Mouse (Mus musculus): ENCODE results near the gene Exoc6b. TPM values are rescaled to one million over a fixed set of nuclear protein-coding genes. Genes with fewer than 3 reads are reported as not detected.
"Not testable (repeated sequence)": the region's sequence is repeated elsewhere in the genome, so short reads cannot be mapped to it uniquely, and the experiment has no call there.

Exoc6b gene
- polyA plus RNA-seq, 1 experiment, result 41.9 TPM

DNA sequence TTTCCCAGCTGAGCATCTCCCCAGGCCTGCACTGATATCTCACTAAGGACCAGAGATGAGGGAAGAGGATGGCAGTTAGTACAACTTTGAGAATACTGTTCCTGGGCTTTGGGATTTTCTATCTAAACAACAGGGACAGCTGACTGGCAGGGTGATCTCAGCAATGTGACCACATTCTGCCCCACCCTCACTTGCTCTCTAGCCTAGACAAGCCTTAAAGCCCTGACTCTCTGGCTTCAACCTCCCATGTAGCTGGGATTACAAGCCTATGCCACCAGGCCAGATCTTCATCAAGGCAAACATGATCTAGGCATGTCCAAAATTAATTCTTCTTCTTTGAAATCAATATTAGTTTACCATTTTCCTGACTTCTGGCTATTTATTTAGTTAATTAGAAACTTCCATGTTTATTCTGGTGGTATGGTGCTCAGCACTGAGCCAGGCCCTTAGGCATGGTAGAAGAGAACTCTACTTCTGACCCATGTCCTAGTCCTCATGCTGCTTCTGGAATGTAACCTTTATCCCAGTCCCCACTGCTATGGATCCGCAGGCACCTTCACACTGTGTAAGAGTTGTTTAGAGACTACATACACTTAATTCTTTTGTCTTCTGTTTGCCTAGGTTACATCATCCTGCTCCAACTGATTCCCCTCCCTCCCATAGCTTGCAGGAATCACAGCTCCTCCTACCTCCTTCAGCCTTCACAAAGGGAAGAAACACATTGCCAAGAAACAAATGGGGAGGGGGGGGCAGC lies 468.0 kb downstream of the Exoc6b start:
- no peak for TF ChIP-seq POLR2A (IDR thresholded peaks at IDR 0.05; ENCODE audit: insufficient read depth, low read length)
- TF ChIP-seq EP300 (IDR thresholded peaks at IDR 0.05; ENCODE audit: insufficient read depth, low read depth, low read length), result no peak
- TF ChIP-seq CTCF (IDR thresholded peaks at IDR 0.05; ENCODE audit: low read depth, low read length), result no peak
- Histone ChIP-seq H3K27ac (ENCODE audit: insufficient read depth, low read length) (no peak overlapping the region), H3K9ac (ENCODE audit: low read depth, poor library complexity, severe bottlenecking) (no peak overlapping the region), H3K27me3 (ENCODE audit: control insufficient read depth, insufficient read depth, low read length, poor library complexity, severe bottlenecking) (no peaks in the 10 kb centered on the region), H3K9me3 (replicated peaks; ENCODE audit: control insufficient read depth, insufficient read depth, low read length, poor library complexity, severe bottlenecking) (no peaks in the 10 kb centered on the region), H3K4me1 (ENCODE audit: control insufficient read depth, insufficient read depth, low read length) (peaks cover 2% of the 10 kb centered on the region), H3K4me3 (ENCODE audit: low read depth, low read length) (no peak overlapping the region), H3K36me3 (ENCODE audit: control insufficient read depth, insufficient read depth, low read length, poor library complexity, severe bottlenecking) (no peaks in the 10 kb centered on the region)

DNA sequence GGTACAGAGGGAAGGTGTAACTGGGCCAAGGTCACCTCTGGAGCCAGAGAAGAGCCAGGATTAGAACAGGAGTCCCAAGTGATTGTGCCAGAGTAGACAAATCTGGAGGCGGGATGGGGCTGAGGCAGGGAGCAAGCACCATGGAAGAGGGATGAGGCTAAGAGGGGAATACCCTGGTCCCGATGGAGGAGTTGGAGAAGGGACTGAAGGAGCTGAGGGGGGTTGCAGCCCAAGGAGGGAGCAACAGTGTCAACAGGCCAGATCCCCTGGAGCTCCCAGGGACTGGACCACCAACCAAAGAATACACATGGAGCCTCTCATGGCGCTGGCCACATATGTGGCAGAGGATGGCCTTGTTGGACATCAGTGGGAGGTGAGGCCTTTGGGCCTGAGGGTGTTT lies 470.0 kb downstream of the Exoc6b start:
- not testable (repeated sequence) for H3K9me3 ChIP-seq (replicated peaks; ENCODE audit: control insufficient read depth, insufficient read depth, low read length, poor library complexity, severe bottlenecking); H3K4me1 ChIP-seq (ENCODE audit: control insufficient read depth, insufficient read depth, low read length); H3K36me3 ChIP-seq (ENCODE audit: control insufficient read depth, insufficient read depth, low read length, poor library complexity, severe bottlenecking); H3K27me3 ChIP-seq (ENCODE audit: control insufficient read depth, insufficient read depth, low read length, poor library complexity, severe bottlenecking); H3K27ac ChIP-seq (ENCODE audit: insufficient read depth, low read length); H3K4me3 ChIP-seq (ENCODE audit: low read depth, low read length); H3K9ac ChIP-seq (ENCODE audit: low read depth, poor library complexity, severe bottlenecking)

DNA sequence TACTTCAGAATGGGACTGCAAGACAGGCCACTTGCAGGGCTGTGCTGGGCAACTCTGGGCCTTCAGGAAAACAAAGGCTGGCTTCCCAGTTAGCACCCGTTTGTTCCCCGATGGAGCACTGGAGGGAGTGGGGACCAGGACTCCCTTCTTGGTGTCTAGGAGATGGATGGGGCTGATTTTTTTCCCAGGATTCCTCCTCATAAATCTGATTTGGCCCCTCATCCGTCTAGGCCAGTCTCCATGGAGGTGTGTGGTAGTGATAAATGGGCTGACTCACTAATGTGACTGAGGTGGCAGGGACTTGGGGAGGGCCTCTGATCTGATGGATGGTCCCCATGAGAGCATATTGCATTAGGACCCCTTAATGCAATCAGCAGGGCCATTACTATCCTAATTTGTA lies 470.6 kb downstream of the Exoc6b start:
- peaks cover 2% of the 10 kb centered on the region for H3K4me1 ChIP-seq (ENCODE audit: control insufficient read depth, insufficient read depth, low read length)
- H3K36me3 ChIP-seq (ENCODE audit: control insufficient read depth, insufficient read depth, low read length, poor library complexity, severe bottlenecking), result no peaks in the 10 kb centered on the region
- H3K4me3 ChIP-seq (ENCODE audit: low read depth, low read length), result no peak overlapping the region
- no peaks in the 10 kb centered on the region for H3K27me3 ChIP-seq (ENCODE audit: control insufficient read depth, insufficient read depth, low read length, poor library complexity, severe bottlenecking)
- TF ChIP-seq EP300 (IDR thresholded peaks at IDR 0.05; ENCODE audit: insufficient read depth, low read depth, low read length), result no peak
- TF ChIP-seq POLR2A (IDR thresholded peaks at IDR 0.05; ENCODE audit: insufficient read depth, low read length), result no peak
- TF ChIP-seq CTCF (IDR thresholded peaks at IDR 0.05; ENCODE audit: low read depth, low read length), result no peak
- H3K9ac ChIP-seq (ENCODE audit: low read depth, poor library complexity, severe bottlenecking), result no peak overlapping the region
- no peak overlapping the region for H3K27ac ChIP-seq (ENCODE audit: insufficient read depth, low read length)
- H3K9me3 ChIP-seq (replicated peaks; ENCODE audit: control insufficient read depth, insufficient read depth, low read length, poor library complexity, severe bottlenecking), result no peaks in the 10 kb centered on the region

- Histone ChIP-seq H3K4me3 (ENCODE audit: low read depth, low read length) (no peak overlapping the region), H3K27me3 (ENCODE audit: control insufficient read depth, insufficient read depth, low read length, poor library complexity, severe bottlenecking) (no peaks in the 10 kb centered on the region; the same call in 1 of the 2 replicates), H3K9me3 (replicated peaks; ENCODE audit: control insufficient read depth, insufficient read depth, low read length, poor library complexity, severe bottlenecking) (no peaks in the 10 kb centered on the region), H3K9ac (ENCODE audit: low read depth, poor library complexity, severe bottlenecking) (no peak overlapping the region), H3K4me1 (ENCODE audit: control insufficient read depth, insufficient read depth, low read length) (no peaks in the 10 kb centered on the region), H3K27ac (ENCODE audit: insufficient read depth, low read length) (no peak overlapping the region), H3K36me3 (ENCODE audit: control insufficient read depth, insufficient read depth, low read length, poor library complexity, severe bottlenecking) (no peaks in the 10 kb centered on the region)
- TF ChIP-seq EP300 (IDR thresholded peaks at IDR 0.05; ENCODE audit: insufficient read depth, low read depth, low read length) (no peak), POLR2A (IDR thresholded peaks at IDR 0.05; ENCODE audit: insufficient read depth, low read length) (no peak), CTCF (IDR thresholded peaks at IDR 0.05; ENCODE audit: low read depth, low read length) (no peak)
These were observed 474.7 kb downstream of the Exoc6b start for GRCm38 (mm10) chr6:84594626-84595025.

- Histone ChIP-seq H3K9me3 (replicated peaks; ENCODE audit: control insufficient read depth, insufficient read depth, low read length, poor library complexity, severe bottlenecking) (no peaks in the 10 kb centered on the region), H3K4me3 (ENCODE audit: low read depth, low read length) (no peak within 1 kb of the TSS), H3K4me1 (ENCODE audit: control insufficient read depth, insufficient read depth, low read length) (no peaks in the 10 kb centered on the region), H3K27ac (ENCODE audit: insufficient read depth, low read length) (no peak within 1 kb of the TSS), H3K9ac (ENCODE audit: low read depth, poor library complexity, severe bottlenecking) (no peak within 1 kb of the TSS), H3K27me3 (ENCODE audit: control insufficient read depth, insufficient read depth, low read length, poor library complexity, severe bottlenecking) (peaks cover 3% of the 10 kb centered on the region; the same call in 1 of the 2 replicates), H3K36me3 (ENCODE audit: control insufficient read depth, insufficient read depth, low read length, poor library complexity, severe bottlenecking) (no peaks in the 10 kb centered on the region)
- no peak for TF ChIP-seq EP300 (IDR thresholded peaks at IDR 0.05; ENCODE audit: insufficient read depth, low read depth, low read length)
- no peak for TF ChIP-seq CTCF (IDR thresholded peaks at IDR 0.05; ENCODE audit: low read depth, low read length)
- no peak for TF ChIP-seq POLR2A (IDR thresholded peaks at IDR 0.05; ENCODE audit: insufficient read depth, low read length)
These were observed 475.6 kb downstream of the Exoc6b start, which contains the start of gene Cyp26b1 for GRCm38 (mm10) chr6:84593693-84594092. Gene Cyp26b1, minus strand, starts transcription at chr6:84593908.

- Histone ChIP-seq H3K27ac (ENCODE audit: insufficient read depth, low read length) (no peak overlapping the region), H3K9ac (ENCODE audit: low read depth, poor library complexity, severe bottlenecking) (no peak overlapping the region), H3K4me3 (ENCODE audit: low read depth, low read length) (no peak overlapping the region), H3K36me3 (ENCODE audit: control insufficient read depth, insufficient read depth, low read length, poor library complexity, severe bottlenecking) (no peaks in the 10 kb centered on the region), H3K4me1 (ENCODE audit: control insufficient read depth, insufficient read depth, low read length) (no peaks in the 10 kb centered on the region), H3K9me3 (replicated peaks; ENCODE audit: control insufficient read depth, insufficient read depth, low read length, poor library complexity, severe bottlenecking) (no peaks in the 10 kb centered on the region), H3K27me3 (ENCODE audit: control insufficient read depth, insufficient read depth, low read length, poor library complexity, severe bottlenecking) (peaks cover 25% of the 10 kb centered on the region)
- TF ChIP-seq CTCF (IDR thresholded peaks at IDR 0.05; ENCODE audit: low read depth, low read length) (no peak), POLR2A (IDR thresholded peaks at IDR 0.05; ENCODE audit: insufficient read depth, low read length) (no peak), EP300 (IDR thresholded peaks at IDR 0.05; ENCODE audit: insufficient read depth, low read depth, low read length) (no peak)
These were observed 478.2 kb downstream of the Exoc6b start for GRCm38 (mm10) chr6:84590961-84591745.
